Mouse (Mus musculus) urinary bladder, adult 18-20 months (tissue): Measurements from ENCODE around the gene Flnb.
A peak's percentile ranks its signal among the peaks of the same experiment; 100 is the strongest.

ENCODE experiments used
- DNase-seq, 2 experiments: peaks; one replicate each; pipeline ENCODE4 v3.0.0; 2022; ENCODE audit warnings: low spot score in 2 of 2, mixed read lengths in 2 of 2

The Flnb gene

GRCm38 (mm10) chr14:7863199-7863598 is 45.4 kb downstream of the Flnb start:
- no peak for DNase-seq

GRCm38 (mm10) chr14:7863871-7864505 is 46.2 kb downstream of the Flnb start:
- DNase-seq = no peak

DNA sequence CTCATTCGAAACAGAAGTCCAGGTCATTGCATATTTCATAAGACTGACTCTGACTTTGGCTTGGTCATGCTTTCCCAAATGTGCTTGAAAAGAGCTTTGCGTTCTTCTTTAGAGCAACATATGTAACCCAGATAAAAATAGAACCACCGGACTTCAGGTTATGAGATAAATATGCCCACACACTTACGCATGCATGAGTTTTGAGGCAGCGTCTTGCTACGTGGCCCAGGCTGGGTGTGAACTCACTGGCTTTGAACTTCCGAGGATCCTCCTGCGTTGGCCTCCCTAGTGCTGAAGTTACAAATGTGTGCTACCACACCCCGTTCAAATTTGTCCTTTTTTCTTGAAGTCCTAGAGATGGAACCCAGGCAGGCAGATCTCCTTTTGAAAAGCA is 46.7 kb downstream of the Flnb start:
- no peak for DNase-seq

- no peak for DNase-seq
These were observed 49.5 kb downstream of the Flnb start for GRCm38 (mm10) chr14:7867224-7867623.

GRCm38 (mm10) chr14:7867841-7868240 is 50.1 kb downstream of the Flnb start:
- DNase-seq = no peak

DNA sequence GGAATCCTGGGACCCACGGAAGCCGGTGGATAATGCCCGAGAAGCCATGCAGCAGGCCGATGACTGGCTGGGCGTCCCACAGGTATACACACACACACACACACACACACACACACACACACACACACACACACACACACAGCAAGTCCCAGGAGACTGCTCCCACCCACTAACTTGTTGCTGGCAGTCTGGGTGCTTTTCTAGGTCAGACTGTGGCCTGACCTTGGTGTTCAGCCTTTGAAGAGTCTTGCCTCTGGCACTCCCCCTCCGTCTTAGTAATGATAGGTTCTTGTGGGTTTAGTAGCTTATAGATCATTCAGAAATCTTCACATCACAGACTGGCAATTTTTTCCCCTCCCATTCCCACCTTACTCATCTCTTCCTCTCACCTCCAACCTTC is 52.0 kb downstream of the Flnb start:
- no peak for DNase-seq

GRCm38 (mm10) chr14:7873552-7873951 is 55.8 kb downstream of the Flnb start:
- DNase-seq = no peak

DNA sequence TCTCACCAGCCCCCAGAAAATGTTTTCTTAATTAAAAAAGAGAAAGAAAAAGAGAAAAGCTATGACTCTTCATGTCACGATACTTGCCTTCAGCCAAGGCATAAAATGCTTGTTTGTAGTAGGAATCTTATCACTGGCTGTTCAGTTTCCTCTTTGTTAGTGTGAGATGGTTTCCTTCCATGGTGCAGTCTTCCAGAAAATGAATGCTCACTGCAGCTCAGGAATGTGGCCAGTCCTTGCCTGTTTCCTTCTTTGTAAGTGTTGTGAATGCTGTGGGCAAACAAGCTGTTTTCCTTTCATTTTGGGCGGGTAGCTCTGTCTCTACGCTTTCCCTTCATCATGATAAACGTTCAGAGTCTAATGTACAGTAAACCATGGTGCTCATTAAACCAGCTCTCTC is 56.7 kb downstream of the Flnb start:
- DNase-seq = no peak

GRCm38 (mm10) chr14:7877957-7878356 is 60.2 kb downstream of the Flnb start:
- DNase-seq = no peak

GRCm38 (mm10) chr14:7880389-7880788 is 62.6 kb downstream of the Flnb start:
- no peak for DNase-seq

GRCm38 (mm10) chr14:7881533-7881932 is 63.8 kb downstream of the Flnb start:
- no peak for DNase-seq

- no peak for DNase-seq
These were observed 64.3 kb downstream of the Flnb start for GRCm38 (mm10) chr14:7882050-7882449.

GRCm38 (mm10) chr14:7884158-7884557 is 66.4 kb downstream of the Flnb start:
- no peak for DNase-seq

DNA sequence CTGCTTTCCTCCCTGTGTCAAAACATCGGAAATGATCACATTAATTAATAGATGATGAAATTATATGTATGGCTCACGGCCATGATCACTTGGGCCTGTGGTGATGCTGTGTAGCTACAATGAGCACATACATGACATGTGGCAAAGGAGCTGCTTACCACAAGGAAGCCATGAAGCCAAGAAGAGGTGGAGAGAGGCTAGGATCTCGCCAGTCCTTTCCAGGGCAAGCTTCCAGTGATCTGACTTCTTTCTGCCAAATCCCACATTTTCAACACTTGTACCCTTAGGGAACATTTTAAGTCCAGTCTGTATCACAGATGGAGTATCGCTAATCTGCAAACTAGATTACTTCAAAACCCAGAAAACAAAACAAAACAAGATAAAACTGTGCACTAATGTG is 67.1 kb downstream of the Flnb start:
- no peak for DNase-seq

DNA sequence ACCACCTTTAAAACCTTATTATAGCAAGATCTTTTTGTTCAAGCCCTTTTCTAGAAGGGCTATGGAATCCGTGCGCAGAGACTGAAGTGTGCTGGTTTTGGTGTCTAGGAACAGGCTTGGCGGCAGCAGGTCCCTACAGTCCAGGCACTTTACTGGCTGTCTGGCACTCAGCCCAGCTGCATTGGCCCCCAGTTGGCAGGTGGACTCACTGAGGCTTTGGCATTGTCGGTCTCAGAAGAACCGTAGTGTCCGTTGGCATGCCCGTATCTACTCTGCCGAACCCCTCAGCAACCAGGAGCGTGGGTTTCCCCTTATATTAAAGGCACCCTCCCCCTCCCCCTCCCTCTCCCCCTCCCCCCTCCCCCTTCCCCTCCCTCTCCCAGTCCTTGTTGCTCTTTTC is 67.8 kb downstream of the Flnb start:
- DNase-seq = no peak

DNA sequence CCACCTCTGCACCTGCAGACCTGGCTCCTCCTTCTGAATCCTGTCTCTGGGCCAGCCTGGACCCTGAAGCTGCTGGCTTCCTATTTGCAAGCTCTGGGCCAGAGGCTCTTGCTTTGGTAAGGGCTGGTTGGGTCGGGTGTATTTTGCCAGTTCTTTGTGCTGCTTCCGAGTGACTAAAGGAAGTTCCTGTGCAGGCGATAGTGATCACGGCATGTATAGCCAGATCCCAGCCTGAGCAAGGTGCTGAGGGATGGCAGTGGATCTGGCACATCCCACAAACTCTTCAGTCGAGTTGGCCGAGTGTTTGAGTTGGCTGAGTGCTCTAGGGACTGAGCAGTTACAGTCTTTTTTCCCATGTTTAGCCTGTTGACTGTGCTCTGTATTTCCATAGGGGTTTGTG is 68.3 kb downstream of the Flnb start:
- DNase-seq = no peak

DNA sequence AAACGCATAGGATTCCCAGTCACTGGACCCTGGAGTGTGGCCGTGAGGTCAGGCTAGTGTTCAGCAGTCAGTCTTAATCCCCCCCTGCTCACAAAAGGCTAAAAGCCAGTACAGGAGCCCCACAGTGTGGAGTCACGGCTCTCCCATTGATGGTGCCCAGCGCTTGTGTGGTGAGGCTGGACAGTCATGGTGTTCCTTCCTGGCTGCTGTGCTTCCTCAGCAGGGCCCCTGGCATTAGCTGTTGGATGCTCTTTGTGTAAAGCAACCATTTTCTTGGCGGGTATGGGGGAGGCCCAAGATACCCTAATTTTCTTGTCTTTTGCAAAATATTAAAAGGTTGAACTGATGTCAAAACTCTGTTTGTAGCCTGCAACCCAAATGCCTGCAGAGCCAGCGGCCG is 69.4 kb downstream of the Flnb start:
- no peak for DNase-seq

DNA sequence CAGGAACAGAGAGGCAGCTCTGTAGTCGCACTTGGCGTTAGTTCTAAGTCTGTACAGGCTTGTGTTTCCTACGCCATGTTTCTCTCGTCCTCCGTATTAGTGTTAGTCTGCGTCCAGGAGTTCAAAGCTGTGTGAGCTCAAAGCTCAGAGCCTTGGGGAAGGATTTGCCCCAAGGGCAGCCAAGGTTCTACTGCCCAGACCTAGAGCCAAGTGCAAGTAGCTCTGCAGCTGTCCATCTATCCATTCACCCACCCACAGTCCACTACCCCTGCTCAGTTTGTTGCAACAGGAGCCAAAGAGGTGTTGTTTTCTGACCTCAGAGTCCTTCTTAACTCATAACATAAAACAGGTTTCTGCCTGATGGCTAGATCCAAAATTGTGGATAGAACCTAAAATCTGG is 70.5 kb downstream of the Flnb start:
- no peak for DNase-seq

- DNase-seq = no peak
These were observed 71.3 kb downstream of the Flnb start for GRCm38 (mm10) chr14:7888811-7889651.

- DNase-seq = no peak
These were observed 72.1 kb downstream of the Flnb start for GRCm38 (mm10) chr14:7889834-7890233.

GRCm38 (mm10) chr14:7891401-7891800 is 73.6 kb downstream of the Flnb start:
- DNase-seq = no peak

- DNase-seq = peak; percentile 28 to 53
These were observed 78.4 kb downstream of the Flnb start for GRCm38 (mm10) chr14:7896126-7896525.

DNA sequence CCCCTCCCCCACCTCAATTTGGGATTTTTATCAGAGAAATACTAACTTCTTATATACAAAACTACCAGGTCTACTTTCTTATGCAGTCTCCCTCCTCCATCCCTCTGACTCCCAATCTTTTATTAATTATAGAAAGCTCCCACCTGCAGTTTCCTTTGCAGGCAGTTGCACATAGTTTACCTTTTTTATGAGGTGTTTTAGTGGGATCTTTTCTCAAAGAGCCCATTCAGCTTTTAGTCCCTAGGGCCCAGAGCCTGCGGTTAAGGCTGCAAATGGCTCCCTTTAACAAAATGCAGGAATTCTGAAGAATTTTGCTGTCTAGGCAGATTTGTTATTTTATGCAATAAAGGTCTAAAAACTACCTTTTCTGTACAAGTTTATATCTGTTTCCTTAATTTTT is 78.9 kb downstream of the Flnb start:
- DNase-seq = no peak
